Mouse (Mus musculus) spleen, postnatal 10 days (tissue): ENCODE data around the gene Gtf2i.
A peak's percentile ranks its signal among the peaks of the same experiment; 100 is the strongest.

Source experiments
- DNase-seq, 2 experiments: peaks; one replicate each; pipeline ENCODE4 v3.0.0; 2021 to 2022; ENCODE audit warnings: low spot score in 2 of 2

The Gtf2i gene

GRCm38 (mm10) chr5:134322355-134322754 lies 7.8 kb upstream of the Gtf2i start:
- no peak for DNase-seq

- DNase-seq = no peak
Observed at GRCm38 (mm10) chr5:134321699-134322098, 7.1 kb upstream of the Gtf2i start.

- no peak for DNase-seq
Observed at GRCm38 (mm10) chr5:134318903-134319302, 4.3 kb upstream of the Gtf2i start.

GRCm38 (mm10) chr5:134316721-134317120 lies 2.2 kb upstream of the Gtf2i start:
- DNase-seq = no peak

- peak; percentile 10 to 44 for DNase-seq
Observed at GRCm38 (mm10) chr5:134315623-134316350, 1.2 kb upstream of the Gtf2i start.

- peak; percentile 64 to 73 for DNase-seq
Observed at GRCm38 (mm10) chr5:134314068-134314674, 389 bp downstream of the Gtf2i start.

GRCm38 (mm10) chr5:134313451-134314067 lies 1.0 kb downstream of the Gtf2i start:
- peak; percentile 87 to 94 for DNase-seq

GRCm38 (mm10) chr5:134312691-134313450 lies 1.7 kb downstream of the Gtf2i start:
- peak; percentile 21 to 24 for DNase-seq

GRCm38 (mm10) chr5:134311894-134312411 lies 2.6 kb downstream of the Gtf2i start:
- no peak for DNase-seq

GRCm38 (mm10) chr5:134310201-134310600 lies 4.4 kb downstream of the Gtf2i start:
- DNase-seq = no peak

- no peak for DNase-seq
Observed at GRCm38 (mm10) chr5:134309345-134309744, 5.2 kb downstream of the Gtf2i start.

- no peak for DNase-seq
Observed at GRCm38 (mm10) chr5:134304639-134305038, 9.9 kb downstream of the Gtf2i start.

GRCm38 (mm10) chr5:134295277-134296050 lies 19.1 kb downstream of the Gtf2i start:
- DNase-seq = no peak

GRCm38 (mm10) chr5:134294606-134295005 lies 20.0 kb downstream of the Gtf2i start:
- DNase-seq = no peak

GRCm38 (mm10) chr5:134291096-134291495 lies 23.5 kb downstream of the Gtf2i start:
- DNase-seq = no peak

- no peak for DNase-seq
Observed at GRCm38 (mm10) chr5:134289935-134290560, 24.5 kb downstream of the Gtf2i start.

- no peak for DNase-seq
Observed at GRCm38 (mm10) chr5:134288071-134288470, 26.5 kb downstream of the Gtf2i start.

GRCm38 (mm10) chr5:134284921-134285320 lies 29.6 kb downstream of the Gtf2i start:
- no peak for DNase-seq

- DNase-seq = no peak
Observed at GRCm38 (mm10) chr5:134282603-134283002, 32.0 kb downstream of the Gtf2i start.

GRCm38 (mm10) chr5:134282076-134282475 lies 32.5 kb downstream of the Gtf2i start:
- DNase-seq = no peak

GRCm38 (mm10) chr5:134279371-134279770 lies 35.2 kb downstream of the Gtf2i start:
- no peak for DNase-seq
